Mouse (Mus musculus): ENCODE results near the gene P2ry2.

- TF ChIP-seq CTCF (IDR thresholded peaks at IDR 0.05; ENCODE audit: control insufficient read depth, insufficient read depth, insufficient read length) (no peak), USF1 (IDR thresholded peaks at IDR 0.05; ENCODE audit: low read depth) (no peak)
Observed at GRCm38 (mm10) chr7:101026836-101027235, 14.2 kb upstream of the P2ry2 start.

Measured in C2C12 (cell line).